Mouse (Mus musculus): ENCODE data around the gene Tdrd6.

- no peak for TF ChIP-seq CTCF (IDR thresholded peaks at IDR 0.05; ENCODE audit: control insufficient read depth, insufficient read depth, insufficient replicate concordance, low read depth, low read length)
- TF ChIP-seq POLR2A (IDR thresholded peaks at IDR 0.05; ENCODE audit: control insufficient read depth, low read depth, low read length) = no peak
These were observed 13.1 kb upstream of the Tdrd6 start for GRCm38 (mm10) chr17:43643191-43643590.

Measured in testis, adult 2 months (tissue).